Mouse (Mus musculus): ENCODE measurements around the gene Olfr524. TPM values are rescaled to one million over a fixed set of nuclear protein-coding genes. Genes with fewer than 3 reads are reported as not detected.

The Olfr524 gene
- polyA plus RNA-seq, 1 experiment from 2014 or later = not detected

GRCm38 (mm10) chr7:140188391-140189328, 17.1 kb downstream of the Olfr524 start:
- H3K4me2 ChIP-seq (ENCODE audit: low read length) = no peak overlapping the region
- ATAC-seq = no peak
- 70% methylated on average over 4 of the region's 4 CpGs for WGBS

GRCm38 (mm10) chr7:140187721-140188390, 17.9 kb downstream of the Olfr524 start:
- H3K36me3 ChIP-seq (ENCODE audit: control insufficient read depth, insufficient read depth, low read length) = no peaks in the 10 kb centered on the region
- no peak overlapping the region for H3K4me2 ChIP-seq (ENCODE audit: low read length)
- 77% methylated on average over 7 of the region's 7 CpGs for WGBS
- no peaks in the 10 kb centered on the region for H3K4me1 ChIP-seq (ENCODE audit: control insufficient read depth, insufficient read depth, low read depth, low read length)
- no peak overlapping the region for H3K27ac ChIP-seq (ENCODE audit: low read depth, low read length)
- no peak overlapping the region for H3K4me3 ChIP-seq (ENCODE audit: low read length)
- no peaks in the 10 kb centered on the region for H3K9me3 ChIP-seq (ENCODE audit: control insufficient read depth, low read length)
- H3K27me3 ChIP-seq (replicated peaks; ENCODE audit: control insufficient read depth, insufficient read depth, low read length) = no peaks in the 10 kb centered on the region
- ATAC-seq = no peak
- H3K9ac ChIP-seq (ENCODE audit: low read depth, low read length) = no peak overlapping the region

More at GRCm38 (mm10) chr7:140188391-140189328, 17.1 kb downstream of the Olfr524 start:
- no peaks in the 10 kb centered on the region for H3K27me3 ChIP-seq (replicated peaks; ENCODE audit: control insufficient read depth, insufficient read depth, low read length)
- H3K9me3 ChIP-seq (ENCODE audit: control insufficient read depth, low read length) = no peaks in the 10 kb centered on the region
- no peaks in the 10 kb centered on the region for H3K4me1 ChIP-seq (ENCODE audit: control insufficient read depth, insufficient read depth, low read depth, low read length)
- no peak overlapping the region for H3K9ac ChIP-seq (ENCODE audit: low read depth, low read length)
- no peak overlapping the region for H3K27ac ChIP-seq (ENCODE audit: low read depth, low read length)
- no peak overlapping the region for H3K4me3 ChIP-seq (ENCODE audit: low read length)
- H3K36me3 ChIP-seq (ENCODE audit: control insufficient read depth, insufficient read depth, low read length) = no peaks in the 10 kb centered on the region

GRCm38 (mm10) chr7:140186646-140187620, 18.8 kb downstream of the Olfr524 start:
- no peak overlapping the region for H3K4me2 ChIP-seq (ENCODE audit: low read length)
- 65% methylated on average over 18 of the region's 18 CpGs for WGBS

GRCm38 (mm10) chr7:140184206-140184605, 21.6 kb downstream of the Olfr524 start:
- Histone ChIP-seq H3K4me2 (ENCODE audit: low read length) (no peak overlapping the region), H3K4me3 (ENCODE audit: low read length) (no peak overlapping the region), H3K27ac (ENCODE audit: low read depth, low read length) (no peak overlapping the region), H3K4me1 (ENCODE audit: control insufficient read depth, insufficient read depth, low read depth, low read length) (no peaks in the 10 kb centered on the region), H3K27me3 (replicated peaks; ENCODE audit: control insufficient read depth, insufficient read depth, low read length) (no peaks in the 10 kb centered on the region), H3K9ac (ENCODE audit: low read depth, low read length) (no peak overlapping the region), H3K9me3 (ENCODE audit: control insufficient read depth, low read length) (no peaks in the 10 kb centered on the region), H3K36me3 (ENCODE audit: control insufficient read depth, insufficient read depth, low read length) (no peaks in the 10 kb centered on the region)
- ATAC-seq = no peak
- WGBS = 93% methylated on average over 4 of the region's 4 CpGs

More at GRCm38 (mm10) chr7:140186646-140187620, 18.8 kb downstream of the Olfr524 start:
- H3K9me3 ChIP-seq (ENCODE audit: control insufficient read depth, low read length) = no peaks in the 10 kb centered on the region
- H3K36me3 ChIP-seq (ENCODE audit: control insufficient read depth, insufficient read depth, low read length) = no peaks in the 10 kb centered on the region
- no peak overlapping the region for H3K9ac ChIP-seq (ENCODE audit: low read depth, low read length)
- no peaks in the 10 kb centered on the region for H3K4me1 ChIP-seq (ENCODE audit: control insufficient read depth, insufficient read depth, low read depth, low read length)
- no peak overlapping the region for H3K27ac ChIP-seq (ENCODE audit: low read depth, low read length)
- ATAC-seq = no peak
- H3K27me3 ChIP-seq (replicated peaks; ENCODE audit: control insufficient read depth, insufficient read depth, low read length) = no peaks in the 10 kb centered on the region
- no peak overlapping the region for H3K4me3 ChIP-seq (ENCODE audit: low read length)

- Histone ChIP-seq H3K36me3 (ENCODE audit: control insufficient read depth, insufficient read depth, low read length) (no peaks in the 10 kb centered on the region), H3K27ac (ENCODE audit: low read depth, low read length) (no peak overlapping the region), H3K4me2 (ENCODE audit: low read length) (no peak overlapping the region), H3K9me3 (ENCODE audit: control insufficient read depth, low read length) (no peaks in the 10 kb centered on the region), H3K9ac (ENCODE audit: low read depth, low read length) (no peak overlapping the region), H3K27me3 (replicated peaks; ENCODE audit: control insufficient read depth, insufficient read depth, low read length) (no peaks in the 10 kb centered on the region), H3K4me3 (ENCODE audit: low read length) (no peak overlapping the region), H3K4me1 (ENCODE audit: control insufficient read depth, insufficient read depth, low read depth, low read length) (no peaks in the 10 kb centered on the region)
- WGBS = 88% methylated on average over 2 of the region's 2 CpGs
- no peak for ATAC-seq
Observed at GRCm38 (mm10) chr7:140180692-140181091, 25.1 kb downstream of the Olfr524 start.

GRCm38 (mm10) chr7:140179176-140179575, 26.6 kb downstream of the Olfr524 start:
- WGBS = 80% methylated on average over 2 of the region's 2 CpGs

GRCm38 (mm10) chr7:140172936-140173335, 32.8 kb downstream of the Olfr524 start, which contains the start of gene Olfr523:
Olfr523 (plus strand) TSS chr7:140173217.
- H3K4me2 ChIP-seq (ENCODE audit: low read length) = no peak within 1 kb of the TSS
- H3K4me3 ChIP-seq (ENCODE audit: low read length) = no peak within 1 kb of the TSS
- WGBS = 55% methylated on average over 1 of the region's 1 CpGs
- ATAC-seq = no peak
- no peaks in the 10 kb centered on the region for H3K9me3 ChIP-seq (ENCODE audit: control insufficient read depth, low read length)
- no peaks in the 10 kb centered on the region for H3K36me3 ChIP-seq (ENCODE audit: control insufficient read depth, insufficient read depth, low read length)
- no peak within 1 kb of the TSS for H3K9ac ChIP-seq (ENCODE audit: low read depth, low read length)
- no peaks in the 10 kb centered on the region for H3K4me1 ChIP-seq (ENCODE audit: control insufficient read depth, insufficient read depth, low read depth, low read length)
- H3K27ac ChIP-seq (ENCODE audit: low read depth, low read length) = no peak within 1 kb of the TSS
- H3K27me3 ChIP-seq (replicated peaks; ENCODE audit: control insufficient read depth, insufficient read depth, low read length) = no peaks in the 10 kb centered on the region

More at GRCm38 (mm10) chr7:140179176-140179575, 26.6 kb downstream of the Olfr524 start:
- Histone ChIP-seq H3K36me3 (ENCODE audit: control insufficient read depth, insufficient read depth, low read length) (no peaks in the 10 kb centered on the region), H3K9me3 (ENCODE audit: control insufficient read depth, low read length) (no peaks in the 10 kb centered on the region), H3K27me3 (replicated peaks; ENCODE audit: control insufficient read depth, insufficient read depth, low read length) (no peaks in the 10 kb centered on the region), H3K4me1 (ENCODE audit: control insufficient read depth, insufficient read depth, low read depth, low read length) (no peaks in the 10 kb centered on the region), H3K27ac (ENCODE audit: low read depth, low read length) (no peak overlapping the region), H3K4me2 (ENCODE audit: low read length) (no peak overlapping the region), H3K4me3 (ENCODE audit: low read length) (no peak overlapping the region), H3K9ac (ENCODE audit: low read depth, low read length) (no peak overlapping the region)
- no peak for ATAC-seq

GRCm38 (mm10) chr7:140170863-140171262, 34.9 kb downstream of the Olfr524 start:
- Histone ChIP-seq H3K9me3 (ENCODE audit: control insufficient read depth, low read length) (no peaks in the 10 kb centered on the region), H3K27me3 (replicated peaks; ENCODE audit: control insufficient read depth, insufficient read depth, low read length) (no peaks in the 10 kb centered on the region), H3K4me3 (ENCODE audit: low read length) (no peak overlapping the region), H3K27ac (ENCODE audit: low read depth, low read length) (no peak overlapping the region), H3K9ac (ENCODE audit: low read depth, low read length) (no peak overlapping the region), H3K4me1 (ENCODE audit: control insufficient read depth, insufficient read depth, low read depth, low read length) (no peaks in the 10 kb centered on the region), H3K36me3 (ENCODE audit: control insufficient read depth, insufficient read depth, low read length) (no peaks in the 10 kb centered on the region), H3K4me2 (ENCODE audit: low read length) (no peak overlapping the region)
- ATAC-seq = no peak
- WGBS = 97% methylated on average over 3 of the region's 3 CpGs

All from hindbrain, embryonic 16.5 days (tissue).